Mouse (Mus musculus): ENCODE data around the gene Ctrb1.

DNA sequence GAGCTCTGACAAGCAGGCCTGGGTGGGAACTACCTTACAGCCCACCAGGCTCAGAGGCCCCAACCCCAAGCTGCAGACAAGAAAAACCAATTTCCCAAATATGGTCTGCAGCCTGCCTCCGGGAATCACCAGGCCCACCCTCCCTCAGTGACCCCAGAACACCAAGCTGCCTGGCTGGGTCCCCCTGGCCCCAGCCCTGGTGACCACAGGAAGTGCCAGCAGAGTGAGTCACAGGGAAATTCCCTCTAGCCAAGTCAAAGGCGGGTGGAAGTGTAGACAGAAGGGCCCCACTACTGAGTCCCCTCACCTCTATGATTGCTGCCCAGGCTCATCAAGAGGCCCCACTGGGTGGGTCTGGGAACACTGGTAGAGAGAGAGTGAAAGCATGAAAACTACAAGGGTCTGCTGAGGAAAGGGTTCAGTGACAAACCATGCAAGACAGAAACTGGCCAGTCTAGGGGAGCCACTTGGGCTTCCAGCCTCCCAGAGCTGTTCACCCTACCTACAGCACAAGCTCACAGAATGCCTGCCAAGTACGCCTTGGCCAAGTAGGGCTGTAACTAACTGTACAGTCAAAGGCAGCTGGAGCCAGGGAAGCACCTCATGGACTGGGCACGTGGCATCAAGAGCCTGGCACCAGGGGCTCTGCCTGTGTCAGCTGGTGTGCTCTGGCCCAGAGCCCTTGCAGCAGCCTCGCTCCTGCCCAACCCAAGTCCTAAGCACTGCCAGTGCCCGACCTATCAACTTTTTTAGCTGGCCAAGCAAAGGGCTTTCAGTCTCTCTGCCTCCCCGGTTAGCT lies 35.5 kb upstream of the Ctrb1 start:
- TF ChIP-seq POLR2A (IDR thresholded peaks at IDR 0.05; ENCODE audit: insufficient read length, low read depth) (peak; percentile 47), TCF12 (IDR thresholded peaks at IDR 0.05; ENCODE audit: insufficient read depth, poor library complexity, severe bottlenecking) (peak; percentile 60), POLR2AphosphoS2 (IDR thresholded peaks at IDR 0.05; ENCODE audit: insufficient read length, low read depth) (peak; percentile 52)
